Mouse (Mus musculus): ENCODE measurements at regions not wholly inside any gene's neighbourhood (a gene's known extent, or its start where the extent isn't known, plus 50 kb on each side); places are given as distances from the start of the nearest gene placed in this dataset.
"Not testable (repeated sequence)": the region's sequence is repeated elsewhere in the genome, so short reads cannot be mapped to it uniquely, and the experiment has no call there.

DNA sequence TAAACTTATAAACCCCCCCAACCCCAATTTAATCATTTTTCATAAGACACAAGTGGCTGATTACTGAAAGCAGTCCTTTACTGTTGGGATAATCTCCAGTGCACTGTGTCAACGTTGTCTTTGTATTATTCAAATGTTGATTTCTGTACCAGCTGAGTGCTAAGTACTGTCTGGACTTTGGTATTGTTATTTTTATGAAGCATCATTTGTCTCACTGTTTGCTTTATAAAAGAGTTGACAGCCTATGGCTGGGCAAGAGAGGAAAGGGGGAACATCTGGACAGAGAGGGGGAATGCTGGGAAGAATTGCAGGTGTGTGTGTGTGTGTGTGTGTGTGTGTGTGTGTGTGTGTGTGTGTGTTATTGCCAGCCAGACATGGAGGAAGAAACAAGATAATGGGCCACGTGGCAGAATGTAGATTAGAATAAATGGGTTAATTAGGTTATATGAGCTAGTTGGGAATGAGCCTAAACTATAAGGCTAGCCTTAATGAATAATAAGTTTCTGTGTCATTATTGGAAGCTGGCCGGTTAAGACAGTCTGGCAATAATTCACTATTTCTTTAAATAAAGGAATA is 92.6 kb upstream of the Plcl2 start:
- 60% methylated on average over 3 of the region's 3 CpGs for WGBS
- H3K4me3 ChIP-seq (replicated peaks; ENCODE audit: insufficient read depth, low read depth, low read length): no peak overlapping the region
- no peaks in the 10 kb centered on the region for H3K4me1 ChIP-seq (ENCODE audit: control insufficient read depth, insufficient read depth, low read length)
- no peaks in the 10 kb centered on the region for H3K27me3 ChIP-seq (ENCODE audit: control insufficient read depth, insufficient read depth, low read length)
- no peak overlapping the region for H3K27ac ChIP-seq (ENCODE audit: insufficient read depth, low read length)
- no peak for DNase-seq
- TF ChIP-seq POLR2A (IDR thresholded peaks at IDR 0.05; ENCODE audit: borderline replicate concordance, insufficient read depth, low read length) (no peak), CTCF (IDR thresholded peaks at IDR 0.05; ENCODE audit: borderline replicate concordance, insufficient read depth, low read depth, low read length) (no peak)

DNA sequence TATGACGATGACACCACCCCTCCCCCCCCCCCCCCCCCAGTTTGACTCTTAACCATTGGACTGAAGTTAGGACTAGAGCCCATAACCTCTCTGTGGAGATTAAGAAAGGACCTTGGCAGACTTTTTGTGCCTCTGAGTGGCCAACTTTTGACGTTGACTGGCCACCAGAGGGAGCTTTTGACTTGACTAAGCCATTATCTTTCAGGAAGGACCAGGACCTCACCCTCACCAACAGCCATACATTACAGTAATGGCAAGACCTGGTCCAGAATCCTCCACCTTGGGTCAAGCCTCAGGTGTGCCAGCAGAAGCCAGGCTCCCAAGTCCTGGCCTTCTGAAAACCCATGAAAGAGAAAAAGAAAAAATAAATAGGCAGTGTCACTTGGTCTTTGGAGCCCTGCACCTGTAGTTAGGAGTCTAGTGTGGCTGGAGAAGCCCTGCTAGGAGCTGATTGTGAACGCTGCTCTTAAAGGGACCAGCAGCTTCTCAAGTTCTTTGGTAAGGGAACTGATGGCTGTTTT is 90.3 kb upstream of the Plcl2 start:
- no peak for TF ChIP-seq POLR2A (IDR thresholded peaks at IDR 0.05; ENCODE audit: borderline replicate concordance, insufficient read depth, low read length)
- no peak; the same call in 1 of the 2 replicates for TF ChIP-seq CTCF (IDR thresholded peaks at IDR 0.05; ENCODE audit: borderline replicate concordance, insufficient read depth, low read depth, low read length)
- no peak overlapping the region for H3K27ac ChIP-seq (ENCODE audit: insufficient read depth, low read length)
- no peaks in the 10 kb centered on the region for H3K4me1 ChIP-seq (ENCODE audit: control insufficient read depth, insufficient read depth, low read length)
- 65% methylated on average over 3 of the region's 3 CpGs for WGBS
- no peaks in the 10 kb centered on the region for H3K27me3 ChIP-seq (ENCODE audit: control insufficient read depth, insufficient read depth, low read length)
- H3K4me3 ChIP-seq (replicated peaks; ENCODE audit: insufficient read depth, low read depth, low read length): no peak overlapping the region
- no peak for DNase-seq

DNA sequence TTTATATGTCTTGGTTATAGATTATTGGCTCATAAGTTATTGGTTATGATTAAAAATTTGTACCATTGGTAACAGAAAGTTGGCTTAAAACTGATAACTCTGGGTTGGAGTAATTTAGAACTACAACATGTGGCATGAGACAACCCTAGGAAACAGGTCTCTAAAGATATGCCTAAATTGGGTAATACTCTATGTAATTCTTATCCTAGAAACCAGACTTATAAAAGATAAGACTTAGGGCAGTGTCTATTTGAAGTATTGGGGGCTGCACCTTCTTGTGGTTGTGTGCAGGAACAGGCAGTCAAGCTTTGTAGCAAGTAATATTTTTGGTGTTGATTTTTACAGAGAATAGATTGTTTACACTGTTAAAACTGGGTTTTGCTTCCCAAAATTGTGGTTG is 89.7 kb upstream of the Plcl2 start:
- not testable (repeated sequence) for H3K27ac ChIP-seq (ENCODE audit: insufficient read depth, low read length); H3K4me3 ChIP-seq (replicated peaks; ENCODE audit: insufficient read depth, low read depth, low read length); H3K27me3 ChIP-seq (ENCODE audit: control insufficient read depth, insufficient read depth, low read length); H3K4me1 ChIP-seq (ENCODE audit: control insufficient read depth, insufficient read depth, low read length); DNase-seq

- DNase-seq: peak in 1 of 2 experiments; percentile 34
- H3K27me3 ChIP-seq (ENCODE audit: control insufficient read depth, insufficient read depth, low read length): no peaks in the 10 kb centered on the region
These were observed 89.2 kb upstream of the Plcl2 start for GRCm38 (mm10) chr17:50419966-50420365.

GRCm38 (mm10) chr17:50420690-50421089 is 88.5 kb upstream of the Plcl2 start:
- no peak for DNase-seq
- 96% methylated on average over 6 of the region's 6 CpGs for WGBS
- no peaks in the 10 kb centered on the region for H3K27me3 ChIP-seq (ENCODE audit: control insufficient read depth, insufficient read depth, low read length)
- no peak overlapping the region for H3K4me3 ChIP-seq (replicated peaks; ENCODE audit: insufficient read depth, low read depth, low read length)
- no peaks in the 10 kb centered on the region for H3K4me1 ChIP-seq (ENCODE audit: control insufficient read depth, insufficient read depth, low read length)
- H3K27ac ChIP-seq (ENCODE audit: insufficient read depth, low read length): no peak overlapping the region
- no peak for TF ChIP-seq POLR2A (IDR thresholded peaks at IDR 0.05; ENCODE audit: borderline replicate concordance, insufficient read depth, low read length)
- TF ChIP-seq CTCF (IDR thresholded peaks at IDR 0.05; ENCODE audit: borderline replicate concordance, insufficient read depth, low read depth, low read length): no peak

More at GRCm38 (mm10) chr17:50419966-50420365, 89.2 kb upstream of the Plcl2 start:
- Histone ChIP-seq H3K27ac (ENCODE audit: insufficient read depth, low read length) (no peak overlapping the region), H3K4me1 (ENCODE audit: control insufficient read depth, insufficient read depth, low read length) (no peaks in the 10 kb centered on the region), H3K4me3 (replicated peaks; ENCODE audit: insufficient read depth, low read depth, low read length) (no peak overlapping the region)
- WGBS: 90% methylated on average over 11 of the region's 12 CpGs
- TF ChIP-seq CTCF (IDR thresholded peaks at IDR 0.05; ENCODE audit: borderline replicate concordance, insufficient read depth, low read depth, low read length) (no peak), POLR2A (IDR thresholded peaks at IDR 0.05; ENCODE audit: borderline replicate concordance, insufficient read depth, low read length) (no peak)

DNA sequence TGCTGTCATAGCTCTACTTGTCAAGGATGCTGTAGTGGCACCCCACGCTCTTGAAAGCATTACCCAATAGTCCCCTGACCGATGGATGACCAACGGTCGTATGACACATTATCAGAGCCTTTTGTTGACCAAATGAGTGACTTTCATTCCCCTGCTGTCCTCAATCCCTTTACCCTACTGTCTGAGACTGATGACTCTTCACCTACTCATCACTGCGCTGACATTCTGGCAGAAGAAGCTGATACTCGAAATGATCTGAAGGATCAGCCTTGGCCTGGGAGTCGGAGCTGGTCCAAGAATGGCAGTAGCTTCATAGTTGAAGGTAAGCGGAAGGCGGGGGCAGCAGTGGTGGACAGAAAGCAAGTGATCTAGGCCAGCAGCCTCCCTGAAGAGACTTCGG is 87.7 kb upstream of the Plcl2 start:
- TF ChIP-seq POLR2A (IDR thresholded peaks at IDR 0.05; ENCODE audit: borderline replicate concordance, insufficient read depth, low read length) (no peak), CTCF (IDR thresholded peaks at IDR 0.05; ENCODE audit: borderline replicate concordance, insufficient read depth, low read depth, low read length) (no peak)
- Histone ChIP-seq H3K4me1 (ENCODE audit: control insufficient read depth, insufficient read depth, low read length) (no peaks in the 10 kb centered on the region), H3K4me3 (replicated peaks; ENCODE audit: insufficient read depth, low read depth, low read length) (no peak overlapping the region), H3K27ac (ENCODE audit: insufficient read depth, low read length) (no peak overlapping the region), H3K27me3 (ENCODE audit: control insufficient read depth, insufficient read depth, low read length) (no peaks in the 10 kb centered on the region)
- 95% methylated on average over 10 of the region's 10 CpGs for WGBS
- no peak for DNase-seq

DNA sequence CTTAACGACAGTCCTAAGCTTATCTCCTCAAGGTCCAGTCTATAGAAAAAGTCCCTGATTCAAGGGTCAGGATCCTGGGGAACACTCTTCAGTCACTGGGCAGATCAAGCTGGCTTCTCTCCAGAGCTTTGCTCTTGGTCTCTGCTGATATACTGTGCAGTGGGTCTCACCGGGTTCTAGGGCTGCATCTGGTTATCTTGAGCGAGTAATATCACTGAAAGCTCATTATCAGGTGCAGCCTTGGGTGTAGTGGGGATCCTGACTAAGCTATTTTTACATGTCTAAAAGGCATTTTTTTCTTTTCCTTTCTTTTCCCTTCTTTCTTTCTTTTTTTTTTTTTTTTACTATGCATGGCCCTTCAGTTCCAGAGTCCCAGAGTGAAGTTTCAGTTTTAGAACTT is 84.1 kb upstream of the Plcl2 start:
- no peak for TF ChIP-seq CTCF (IDR thresholded peaks at IDR 0.05; ENCODE audit: borderline replicate concordance, insufficient read depth, low read depth, low read length)
- no peak for TF ChIP-seq POLR2A (IDR thresholded peaks at IDR 0.05; ENCODE audit: borderline replicate concordance, insufficient read depth, low read length)
- WGBS: 87% methylated on average over 3 of the region's 3 CpGs
- Histone ChIP-seq H3K27ac (ENCODE audit: insufficient read depth, low read length) (no peak overlapping the region), H3K4me1 (ENCODE audit: control insufficient read depth, insufficient read depth, low read length) (no peaks in the 10 kb centered on the region), H3K4me3 (replicated peaks; ENCODE audit: insufficient read depth, low read depth, low read length) (no peak overlapping the region), H3K27me3 (ENCODE audit: control insufficient read depth, insufficient read depth, low read length) (no peaks in the 10 kb centered on the region)
- DNase-seq: no peak

DNA sequence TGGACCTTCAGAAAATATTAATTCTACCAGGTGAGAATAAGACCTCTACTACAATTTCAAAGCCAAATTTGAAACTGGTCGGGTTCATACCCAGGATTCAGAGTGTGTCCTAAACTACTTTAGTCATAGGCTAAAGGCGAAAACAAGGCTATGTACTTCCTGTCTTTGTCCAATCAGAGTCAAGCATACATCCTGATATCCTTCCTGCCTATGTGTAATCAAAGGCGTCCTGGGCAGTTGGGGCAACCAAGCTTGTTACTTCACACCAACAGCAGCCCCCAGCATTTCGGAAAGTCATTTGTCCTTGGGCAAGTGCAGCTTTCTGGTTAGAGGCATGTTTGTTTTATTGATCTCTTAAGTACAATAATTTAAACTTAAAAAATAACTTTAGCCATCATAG is 83.7 kb upstream of the Plcl2 start:
- Histone ChIP-seq H3K4me1 (ENCODE audit: control insufficient read depth, insufficient read depth, low read length) (no peaks in the 10 kb centered on the region), H3K27me3 (ENCODE audit: control insufficient read depth, insufficient read depth, low read length) (no peaks in the 10 kb centered on the region), H3K27ac (ENCODE audit: insufficient read depth, low read length) (no peak overlapping the region), H3K4me3 (replicated peaks; ENCODE audit: insufficient read depth, low read depth, low read length) (no peak overlapping the region)
- no peak for DNase-seq
- TF ChIP-seq POLR2A (IDR thresholded peaks at IDR 0.05; ENCODE audit: borderline replicate concordance, insufficient read depth, low read length) (no peak), CTCF (IDR thresholded peaks at IDR 0.05; ENCODE audit: borderline replicate concordance, insufficient read depth, low read depth, low read length) (no peak)
- WGBS: 96% methylated on average over 4 of the region's 4 CpGs
